Mouse (Mus musculus): ENCODE results near the gene Gtf2f1. TPM values are rescaled to one million over a fixed set of nuclear protein-coding genes. Genes with fewer than 3 reads are reported as not detected.

Gene Gtf2f1
- total RNA-seq, 4 experiments from 2014 or later: 65.0 to 65.5 (median 65.2) TPM

- DNase-seq (ENCODE audit: low spot score in 2 of 2): no peak
Observed at GRCm38 (mm10) chr17:56976531-56977390, 34.3 kb downstream of the Gtf2f1 start.

- DNase-seq (ENCODE audit: low spot score in 2 of 2): no peak
Observed at GRCm38 (mm10) chr17:56975391-56975790, 35.7 kb downstream of the Gtf2f1 start.

- no peak for DNase-seq (ENCODE audit: low spot score in 2 of 2)
Observed at GRCm38 (mm10) chr17:56974708-56975240, 36.3 kb downstream of the Gtf2f1 start.

GRCm38 (mm10) chr17:56973956-56974707 is 37.0 kb downstream of the Gtf2f1 start:
- no peak for DNase-seq (ENCODE audit: low spot score in 2 of 2)

GRCm38 (mm10) chr17:56970081-56970480 is 41.0 kb downstream of the Gtf2f1 start:
- no peak for DNase-seq (ENCODE audit: low spot score in 2 of 2)

- DNase-seq (ENCODE audit: low spot score in 2 of 2): no peak
Observed at GRCm38 (mm10) chr17:56969321-56969720, 41.8 kb downstream of the Gtf2f1 start.

- DNase-seq (ENCODE audit: low spot score in 2 of 2): no peak
Observed at GRCm38 (mm10) chr17:56963646-56964045, 47.4 kb downstream of the Gtf2f1 start.

- no peak for DNase-seq (ENCODE audit: low spot score in 2 of 2)
Observed at GRCm38 (mm10) chr17:56962642-56963405, 48.3 kb downstream of the Gtf2f1 start.

- DNase-seq (ENCODE audit: low spot score in 2 of 2): no peak
Observed at GRCm38 (mm10) chr17:56961880-56962279, 49.2 kb downstream of the Gtf2f1 start.

- DNase-seq (ENCODE audit: low spot score in 2 of 2): no peak
Observed at GRCm38 (mm10) chr17:56958667-56959066, 52.4 kb downstream of the Gtf2f1 start.

- no peak for DNase-seq (ENCODE audit: low spot score in 2 of 2)
Observed at GRCm38 (mm10) chr17:56957763-56958429, 53.2 kb downstream of the Gtf2f1 start.

GRCm38 (mm10) chr17:56954871-56955270 is 56.2 kb downstream of the Gtf2f1 start:
- DNase-seq (ENCODE audit: low spot score in 2 of 2): no peak

Other genes with a start within 250 kb of the Gtf2f1 start
- gene Dus3l, start 246.5 kb downstream of the Gtf2f1 start, total RNA-seq (2022): 10 to 100 TPM; 60.1 to 66.1 (median 60.8) TPM
- gene Prr22, start 241.0 kb downstream of the Gtf2f1 start, total RNA-seq (2022): 1 to 10 TPM in 2 of 4 experiments, under 1 TPM in 2; 0.78 to 1.2 (median 0.99) TPM
- 1 to 10 TPM; 2.1 to 4.1 (median 3.1) TPM for gene Rfx2, start 180.3 kb downstream of the Gtf2f1 start, total RNA-seq (2022)
- not detected for gene Acsbg2, start 136.8 kb downstream of the Gtf2f1 start, total RNA-seq (2022)
- gene 1700061G19Rik, start 135.8 kb downstream of the Gtf2f1 start, total RNA-seq (2022): under 1 TPM; 0.13 to 0.22 (median 0.17) TPM
- 10 to 100 TPM; 67.0 to 82.3 (median 70.8) TPM for gene Mllt1, start 75.9 kb downstream of the Gtf2f1 start, total RNA-seq (2022)
- gene Acer1, start 29.2 kb downstream of the Gtf2f1 start, total RNA-seq (2022): not detected
- gene Clpp, start 21.0 kb downstream of the Gtf2f1 start, total RNA-seq (2022): 10 to 100 TPM; 60.6 to 69.6 (median 65.4) TPM
- 10 to 100 TPM; 24.4 to 27.2 (median 26.1) TPM for gene Alkbh7, start 13.9 kb downstream of the Gtf2f1 start, total RNA-seq (2022)
- gene Pspn, start 11.3 kb downstream of the Gtf2f1 start, total RNA-seq (2022): not detected
- gene Gm17949, start 181 bp upstream of the Gtf2f1 start, total RNA-seq (2022): under 1 TPM in 3 of 4 experiments, not detected in 1; 0.48 to 0.65 (median 0.53) TPM
- gene Khsrp, start 20.2 kb upstream of the Gtf2f1 start, total RNA-seq (2022): 100 to 1,000 TPM; 101 to 104 (median 102) TPM
- under 1 TPM in 1 of 4 experiments, not detected in 3; 0.30 TPM for gene Slc25a41, start 30.4 kb upstream of the Gtf2f1 start, total RNA-seq (2022)
- 1 to 10 TPM in 3 of 4 experiments, under 1 TPM in 1; 0.51 to 2.6 (median 1.7) TPM for gene Crb3, start 47.8 kb upstream of the Gtf2f1 start, total RNA-seq (2022)
- 100 to 1,000 TPM; 313 to 347 (median 323) TPM for gene Slc25a23, start 48.6 kb upstream of the Gtf2f1 start, total RNA-seq (2022)
- gene Dennd1c, start 67.2 kb upstream of the Gtf2f1 start, total RNA-seq (2022): 1 to 10 TPM; 1.1 to 3.9 (median 2.5) TPM
- 100 to 1,000 TPM; 607 to 698 (median 653) TPM for gene Tubb4a, start 76.5 kb upstream of the Gtf2f1 start, total RNA-seq (2022)
- under 1 TPM; 0.39 to 0.84 (median 0.63) TPM for gene Tnfsf9, start 94.0 kb upstream of the Gtf2f1 start, total RNA-seq (2022)
- gene Cd70, start 138.5 kb upstream of the Gtf2f1 start, total RNA-seq (2022): under 1 TPM in 1 of 4 experiments, not detected in 3; 0.55 TPM
- not detected for gene Tnfsf14, start 182.9 kb upstream of the Gtf2f1 start, total RNA-seq (2022)
- 1 to 10 TPM in 3 of 4 experiments, under 1 TPM in 1; 0.94 to 3.9 (median 1.3) TPM for gene C3, start 216.8 kb upstream of the Gtf2f1 start, total RNA-seq (2022)
- gene Gpr108, start 237.2 kb upstream of the Gtf2f1 start, total RNA-seq (2022): 10 to 100 TPM; 26.5 to 27.8 (median 27.5) TPM
- 1 to 10 TPM; 6.9 to 9.1 (median 8.1) TPM for gene Trip10, start 238.2 kb upstream of the Gtf2f1 start, total RNA-seq (2022)